Mouse (Mus musculus): ENCODE data around the gene Brpf1. TPM values are rescaled to one million over a fixed set of nuclear protein-coding genes. Genes with fewer than 3 reads are reported as not detected.

The Brpf1 gene
- total and polyA plus RNA-seq, 3 experiments: 9.9 to 14.4 (median 11.0) TPM

GRCm38 (mm10) chr6:113341574-113341973, 34.6 kb downstream of the Brpf1 start:
- H3K27ac ChIP-seq: no peak overlapping the region; the same call in 1 of the 2 replicates
- H3K36me3 ChIP-seq (ENCODE audit: control insufficient read depth, insufficient read depth, low read length): peaks cover 8% of the 10 kb centered on the region
- no peaks in the 10 kb centered on the region for H3K27me3 ChIP-seq (ENCODE audit: control insufficient read depth, insufficient read depth, low read length)
- no peaks in the 10 kb centered on the region for H3K79me2 ChIP-seq (replicated peaks; ENCODE audit: control insufficient read depth, insufficient read depth, low read length)
- H3K9ac ChIP-seq (ENCODE audit: low read depth, low read length): no peak overlapping the region
- peak in 1 of 2 experiments; percentile 33 for DNase-seq
- no peak for TF ChIP-seq EP300 (IDR thresholded peaks at IDR 0.05; ENCODE audit: insufficient read depth, low read depth, low read length)
- TF ChIP-seq POLR2A (IDR thresholded peaks at IDR 0.05; ENCODE audit: insufficient read depth, low read depth, low read length): no peak
- TF ChIP-seq CTCF (IDR thresholded peaks at IDR 0.05): no peak
- H3K4me1 ChIP-seq (ENCODE audit: control insufficient read depth, insufficient read depth, low read length): peaks cover 14% of the 10 kb centered on the region
- intact Hi-C loops (cut with DNase I): no loop called here
- WGBS: 69% methylated on average over 6 of the region's 6 CpGs
- no peak overlapping the region for H3K4me3 ChIP-seq

- peaks cover 4% of the 10 kb centered on the region for H3K36me3 ChIP-seq (ENCODE audit: control insufficient read depth, insufficient read depth, low read length)
- TF ChIP-seq EP300 (IDR thresholded peaks at IDR 0.05; ENCODE audit: insufficient read depth, low read depth, low read length): no peak
- no peak for TF ChIP-seq CTCF (IDR thresholded peaks at IDR 0.05)
- TF ChIP-seq POLR2A (IDR thresholded peaks at IDR 0.05; ENCODE audit: insufficient read depth, low read depth, low read length): no peak
- H3K9ac ChIP-seq (ENCODE audit: low read depth, low read length): peak overlapping the region; percentile 5; the same call in 1 of the 2 replicates
- H3K4me1 ChIP-seq (ENCODE audit: control insufficient read depth, insufficient read depth, low read length): peaks cover 12% of the 10 kb centered on the region
- DNase-seq: no peak
- H3K27ac ChIP-seq: peak overlapping the region; percentile 97
- 15% methylated on average over 4 of the region's 7 CpGs for WGBS
- intact Hi-C loops (cut with DNase I): loop anchor here (2.0 kb wide), 1 partner anchor 33 kb away; no protein-coding TSS in a partner anchor
- no peaks in the 10 kb centered on the region for H3K27me3 ChIP-seq (ENCODE audit: control insufficient read depth, insufficient read depth, low read length)
- peak overlapping the region; percentile 99; the same call in 1 of the 2 replicates for H3K4me3 ChIP-seq
- no peaks in the 10 kb centered on the region for H3K79me2 ChIP-seq (replicated peaks; ENCODE audit: control insufficient read depth, insufficient read depth, low read length)
These were observed 35.4 kb downstream of the Brpf1 start for GRCm38 (mm10) chr6:113342297-113342696.

- H3K4me1 ChIP-seq (ENCODE audit: control insufficient read depth, insufficient read depth, low read length): peaks cover 11% of the 10 kb centered on the region
- H3K27me3 ChIP-seq (ENCODE audit: control insufficient read depth, insufficient read depth, low read length): no peaks in the 10 kb centered on the region
- WGBS: 5% methylated on average over 32 of the region's 32 CpGs
- intact Hi-C loops (cut with DNase I): loop anchor here (2.0 kb wide), 1 partner anchor 31 kb away; no protein-coding TSS in a partner anchor
- peak; percentile 90 for DNase-seq
- H3K9ac ChIP-seq (ENCODE audit: low read depth, low read length): peak within 1 kb of the TSS; percentile 94
- H3K79me2 ChIP-seq (replicated peaks; ENCODE audit: control insufficient read depth, insufficient read depth, low read length): no peaks in the 10 kb centered on the region
- H3K27ac ChIP-seq: peak within 1 kb of the TSS; percentile 97
- H3K4me3 ChIP-seq: peak within 1 kb of the TSS; percentile 99
- TF ChIP-seq POLR2A (IDR thresholded peaks at IDR 0.05; ENCODE audit: insufficient read depth, low read depth, low read length) (peak; percentile 82), EP300 (IDR thresholded peaks at IDR 0.05; ENCODE audit: insufficient read depth, low read depth, low read length) (no peak), CTCF (IDR thresholded peaks at IDR 0.05) (no peak)
- no peaks in the 10 kb centered on the region; the same call in none of the 2 replicates for H3K36me3 ChIP-seq (ENCODE audit: control insufficient read depth, insufficient read depth, low read length)
These were observed 36.5 kb downstream of the Brpf1 start, which contains the start of gene Camk1 for GRCm38 (mm10) chr6:113343177-113344092. Camk1 (minus strand) TSS chr6:113343984.

- TF ChIP-seq POLR2A (IDR thresholded peaks at IDR 0.05; ENCODE audit: insufficient read depth, low read depth, low read length) (peak; percentile 8; the same call in 1 of the 2 replicates), EP300 (IDR thresholded peaks at IDR 0.05; ENCODE audit: insufficient read depth, low read depth, low read length) (peak; percentile 39; the same call in 1 of the 2 replicates), CTCF (IDR thresholded peaks at IDR 0.05) (no peak)
- Histone ChIP-seq H3K27me3 (ENCODE audit: control insufficient read depth, insufficient read depth, low read length) (no peaks in the 10 kb centered on the region), H3K4me3 (peak overlapping the region; percentile 99; the same call in 1 of the 2 replicates), H3K36me3 (ENCODE audit: control insufficient read depth, insufficient read depth, low read length) (no peaks in the 10 kb centered on the region; the same call in none of the 2 replicates), H3K79me2 (replicated peaks; ENCODE audit: control insufficient read depth, insufficient read depth, low read length) (no peaks in the 10 kb centered on the region), H3K9ac (ENCODE audit: low read depth, low read length) (peak overlapping the region; percentile 94; the same call in 1 of the 2 replicates), H3K27ac (peak overlapping the region; percentile 97), H3K4me1 (ENCODE audit: control insufficient read depth, insufficient read depth, low read length) (peaks cover 11% of the 10 kb centered on the region)
- intact Hi-C loops (cut with DNase I): no loop called here
- WGBS: 2% methylated on average over 2 of the region's 2 CpGs
- peak; percentile 87 to 90 for DNase-seq
These were observed 37.4 kb downstream of the Brpf1 start for GRCm38 (mm10) chr6:113344321-113344720.

GRCm38 (mm10) chr6:113346897-113347296, 40.0 kb downstream of the Brpf1 start:
- no peak overlapping the region for H3K27ac ChIP-seq
- 76% methylated on average over 4 of the region's 4 CpGs for WGBS
- no peak for TF ChIP-seq POLR2A (IDR thresholded peaks at IDR 0.05; ENCODE audit: insufficient read depth, low read depth, low read length)
- TF ChIP-seq EP300 (IDR thresholded peaks at IDR 0.05; ENCODE audit: insufficient read depth, low read depth, low read length): no peak
- TF ChIP-seq CTCF (IDR thresholded peaks at IDR 0.05): no peak
- H3K36me3 ChIP-seq (ENCODE audit: control insufficient read depth, insufficient read depth, low read length): no peaks in the 10 kb centered on the region; the same call in none of the 2 replicates
- peaks cover 9% of the 10 kb centered on the region for H3K4me1 ChIP-seq (ENCODE audit: control insufficient read depth, insufficient read depth, low read length)
- H3K79me2 ChIP-seq (replicated peaks; ENCODE audit: control insufficient read depth, insufficient read depth, low read length): no peaks in the 10 kb centered on the region
- intact Hi-C loops (cut with DNase I): no loop called here
- no peak overlapping the region for H3K9ac ChIP-seq (ENCODE audit: low read depth, low read length)
- no peak overlapping the region for H3K4me3 ChIP-seq
- no peak for DNase-seq
- no peaks in the 10 kb centered on the region for H3K27me3 ChIP-seq (ENCODE audit: control insufficient read depth, insufficient read depth, low read length)
